Mouse (Mus musculus): ENCODE results near the gene Sema4b. TPM values are rescaled to one million over a fixed set of nuclear protein-coding genes. Genes with fewer than 3 reads are reported as not detected.

Sema4b gene
- polyA plus RNA-seq (2015; fragmentation: Nextera tagmentation; extraction: Ambion mirVana), result 11.7 and 13.5 TPM in 2 replicates

DNA sequence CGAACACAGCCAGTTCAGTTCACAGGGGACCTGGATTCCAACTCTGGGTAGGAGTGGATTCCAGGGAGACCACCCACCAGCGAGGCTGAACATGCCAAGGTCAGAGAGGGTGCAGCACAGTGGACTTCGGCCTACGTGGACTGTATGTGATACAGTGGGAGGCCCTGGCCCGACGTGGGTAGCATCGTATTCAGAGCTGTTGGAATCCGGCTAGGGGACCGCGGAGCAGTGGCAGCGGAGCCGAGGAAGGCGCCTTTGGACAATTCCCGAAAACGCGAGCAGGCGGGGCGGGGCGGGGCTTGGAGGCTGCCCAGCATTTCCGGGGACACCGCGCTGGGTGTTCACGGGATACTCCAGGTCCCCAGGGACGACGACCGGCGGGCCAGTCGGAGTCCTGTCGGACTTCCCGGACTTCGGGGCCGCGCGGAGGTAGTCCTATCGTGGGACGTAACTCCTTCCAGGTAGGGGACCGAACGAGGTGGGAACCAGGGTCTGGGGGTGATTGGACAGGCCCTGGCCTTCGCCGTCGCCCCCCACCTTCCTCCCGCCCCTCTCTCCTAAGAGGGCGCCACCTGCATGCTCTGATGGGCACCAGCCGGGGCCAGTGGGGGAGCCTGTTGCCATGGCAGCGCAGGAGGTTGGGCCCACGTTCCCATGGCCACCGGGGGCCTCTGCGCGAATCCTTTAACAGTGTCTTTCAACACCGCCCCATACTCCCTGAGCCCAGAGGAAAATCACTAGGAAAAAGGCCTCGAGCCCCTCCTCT lies at the start of gene Sema4b:
TSS of gene Sema4b (plus strand) at position 311 of the 766 bp plus-strand sequence.
- Histone ChIP-seq H3K4me3 (ENCODE audit: low read depth, low read length) (peak within 1 kb of the TSS; percentile 73), H3K4me2 (ENCODE audit: low read depth, low read length) (peak within 1 kb of the TSS; percentile 93), H3K27me3 (ENCODE audit: insufficient read depth, low read length) (no peaks in the 10 kb centered on the region), H3K9ac (replicated peaks) (peak within 1 kb of the TSS; percentile 64), H3K27ac (ENCODE audit: low read depth) (peak within 1 kb of the TSS; percentile 83), H3K4me1 (ENCODE audit: insufficient read depth) (peaks cover 59% of the 10 kb centered on the region), H3K9me3 (ENCODE audit: low read length) (no peaks in the 10 kb centered on the region), H3K36me3 (replicated peaks; ENCODE audit: insufficient read depth, low read length) (no peaks in the 10 kb centered on the region)
- DNase-seq (peak; percentile 89), ATAC-seq (peak; percentile 86)
- TF ChIP-seq EP300 (IDR thresholded peaks at IDR 0.05; ENCODE audit: low read depth), result no peak
- peak; percentile 54 for TF ChIP-seq CTCF (IDR thresholded peaks at IDR 0.05; ENCODE audit: low read depth)
- 4% methylated on average over 49 of the region's 51 CpGs for WGBS (ENCODE audit: insufficient replicate concordance)

- TF ChIP-seq CTCF (IDR thresholded peaks at IDR 0.05; ENCODE audit: low read depth) (no peak), EP300 (IDR thresholded peaks at IDR 0.05; ENCODE audit: low read depth) (no peak)
- Histone ChIP-seq H3K9ac (replicated peaks) (no peak overlapping the region), H3K4me3 (ENCODE audit: low read depth, low read length) (no peak overlapping the region), H3K27ac (ENCODE audit: low read depth) (no peak overlapping the region), H3K4me2 (ENCODE audit: low read depth, low read length) (no peak overlapping the region), H3K27me3 (ENCODE audit: insufficient read depth, low read length) (no peaks in the 10 kb centered on the region), H3K9me3 (ENCODE audit: low read length) (peaks cover 13% of the 10 kb centered on the region), H3K36me3 (replicated peaks; ENCODE audit: insufficient read depth, low read length) (no peaks in the 10 kb centered on the region), H3K4me1 (ENCODE audit: insufficient read depth) (peaks cover 24% of the 10 kb centered on the region)
- no peak for ATAC-seq
- 88% methylated on average over 1 of the region's 1 CpGs for WGBS (ENCODE audit: insufficient replicate concordance)
- no peak for DNase-seq
Measured at GRCm38 (mm10) chr7:80138375-80138774, 48.3 kb upstream of the Sema4b start.

DNA sequence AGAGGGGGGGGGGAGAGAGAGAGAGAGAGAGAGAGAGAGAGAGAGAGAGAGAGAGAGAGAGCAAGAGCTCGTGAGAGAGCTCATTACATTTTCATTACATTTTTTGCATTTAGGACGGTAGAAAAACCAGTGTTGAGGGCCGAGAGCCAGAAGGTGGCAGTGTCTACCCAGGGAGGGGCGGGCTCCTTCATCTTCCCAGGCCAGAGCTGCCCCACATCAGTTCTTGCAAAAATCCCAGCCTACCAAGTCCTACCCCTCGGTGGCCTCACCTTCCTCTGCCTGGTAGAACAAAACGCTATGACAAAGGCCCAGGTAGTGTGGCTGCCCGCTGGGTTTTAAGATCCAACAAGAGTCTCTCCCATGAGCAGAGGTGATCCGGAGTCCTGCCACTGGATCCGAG lies 45.8 kb upstream of the Sema4b start:
- H3K27ac ChIP-seq (ENCODE audit: low read depth), result no peak overlapping the region
- peaks cover 31% of the 10 kb centered on the region for H3K4me1 ChIP-seq (ENCODE audit: insufficient read depth)
- TF ChIP-seq CTCF (IDR thresholded peaks at IDR 0.05; ENCODE audit: low read depth), result peak; percentile 94
- no peak for TF ChIP-seq EP300 (IDR thresholded peaks at IDR 0.05; ENCODE audit: low read depth)
- no peak overlapping the region for H3K4me3 ChIP-seq (ENCODE audit: low read depth, low read length)
- H3K9ac ChIP-seq (replicated peaks), result no peak overlapping the region
- WGBS (ENCODE audit: insufficient replicate concordance), result 17% methylated on average over 9 of the region's 9 CpGs
- no peak overlapping the region for H3K4me2 ChIP-seq (ENCODE audit: low read depth, low read length)
- H3K27me3 ChIP-seq (ENCODE audit: insufficient read depth, low read length), result no peaks in the 10 kb centered on the region
- peak; percentile 86 for DNase-seq
- ATAC-seq, result peak; percentile 49
- H3K9me3 ChIP-seq (ENCODE audit: low read length), result peaks cover 13% of the 10 kb centered on the region
- no peaks in the 10 kb centered on the region for H3K36me3 ChIP-seq (replicated peaks; ENCODE audit: insufficient read depth, low read length)

DNA sequence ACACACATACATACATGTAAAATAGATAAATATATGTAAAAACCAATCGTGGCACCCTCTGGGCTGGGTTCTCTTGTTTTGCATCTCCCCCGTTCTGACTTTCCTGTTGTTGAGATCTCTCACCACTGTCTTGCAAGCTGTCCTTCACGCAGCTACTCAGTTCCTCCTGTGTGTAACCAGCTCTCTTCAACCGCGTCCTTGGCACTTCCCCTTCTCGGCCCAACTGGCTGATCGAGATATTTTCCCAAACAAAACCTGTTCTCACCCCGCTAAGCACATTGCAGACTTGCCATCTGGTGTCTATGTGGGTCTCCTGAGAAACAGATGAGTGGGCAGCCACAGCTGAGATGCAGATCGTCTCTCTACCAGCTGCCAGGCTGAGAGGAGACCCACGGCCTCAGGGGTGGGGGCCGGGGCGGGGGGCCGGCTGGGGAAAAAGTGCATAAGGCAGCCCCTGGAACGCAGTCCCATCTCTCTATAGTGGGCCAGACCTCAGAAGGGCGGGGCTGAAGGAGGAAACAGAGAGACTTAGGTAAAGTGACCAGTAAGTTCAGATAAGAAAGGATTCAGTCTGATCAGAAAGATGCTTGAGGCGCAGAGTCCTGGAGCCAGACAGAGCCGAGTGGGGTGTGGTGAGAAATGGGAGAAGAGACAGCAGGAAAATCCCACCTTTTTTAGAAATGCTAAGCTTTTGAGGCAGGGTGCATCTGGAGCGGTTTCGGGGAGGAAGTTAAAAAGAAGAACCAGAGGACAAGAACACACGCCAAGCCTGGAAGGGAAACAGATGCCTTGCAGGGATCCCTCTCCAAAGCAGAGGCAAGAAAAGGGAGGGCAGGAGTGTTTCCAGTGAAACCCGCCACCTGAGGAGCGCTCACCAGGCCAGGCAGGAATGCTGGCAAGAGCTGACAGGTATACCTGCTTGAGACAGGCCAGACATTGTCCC lies 43.0 kb upstream of the Sema4b start:
- H3K9ac ChIP-seq (replicated peaks), result peak overlapping the region; percentile 60
- ATAC-seq, result peak; percentile 42

GRCm38 (mm10) chr7:80144695-80145094 lies 41.9 kb upstream of the Sema4b start:
- no peaks in the 10 kb centered on the region for H3K9me3 ChIP-seq (ENCODE audit: low read length)
- H3K4me3 ChIP-seq (ENCODE audit: low read depth, low read length), result no peak overlapping the region
- WGBS (ENCODE audit: insufficient replicate concordance), result 75% methylated on average over 7 of the region's 7 CpGs
- 0 out of 2 replicates have a peak overlapping the region, but pooled peaks have one; percentile 18 for H3K9ac ChIP-seq (replicated peaks)
- peak overlapping the region; percentile 97 for H3K27ac ChIP-seq (ENCODE audit: low read depth)
- no peaks in the 10 kb centered on the region for H3K27me3 ChIP-seq (ENCODE audit: insufficient read depth, low read length)
- H3K36me3 ChIP-seq (replicated peaks; ENCODE audit: insufficient read depth, low read length), result no peaks in the 10 kb centered on the region
- no peak for TF ChIP-seq CTCF (IDR thresholded peaks at IDR 0.05; ENCODE audit: low read depth)
- H3K4me2 ChIP-seq (ENCODE audit: low read depth, low read length), result peak overlapping the region; percentile 62; the same call in 1 of the 2 replicates
- ATAC-seq, result no peak
- peaks cover 48% of the 10 kb centered on the region for H3K4me1 ChIP-seq (ENCODE audit: insufficient read depth)
- DNase-seq, result no peak

More for the DNA sequence above, 43.0 kb upstream of the Sema4b start:
- no peaks in the 10 kb centered on the region for H3K36me3 ChIP-seq (replicated peaks; ENCODE audit: insufficient read depth, low read length)
- peak; percentile 70 for DNase-seq
- TF ChIP-seq CTCF (IDR thresholded peaks at IDR 0.05; ENCODE audit: low read depth) (no peak), EP300 (IDR thresholded peaks at IDR 0.05; ENCODE audit: low read depth) (no peak)
- peak overlapping the region; percentile 17 for H3K4me3 ChIP-seq (ENCODE audit: low read depth, low read length)
- H3K27ac ChIP-seq (ENCODE audit: low read depth), result peak overlapping the region; percentile 97
- H3K4me1 ChIP-seq (ENCODE audit: insufficient read depth), result peaks cover 48% of the 10 kb centered on the region
- 19% methylated on average over 22 of the region's 22 CpGs for WGBS (ENCODE audit: insufficient replicate concordance)
- H3K4me2 ChIP-seq (ENCODE audit: low read depth, low read length), result peak overlapping the region; percentile 62
- no peaks in the 10 kb centered on the region for H3K27me3 ChIP-seq (ENCODE audit: insufficient read depth, low read length)
- no peaks in the 10 kb centered on the region for H3K9me3 ChIP-seq (ENCODE audit: low read length)

DNA sequence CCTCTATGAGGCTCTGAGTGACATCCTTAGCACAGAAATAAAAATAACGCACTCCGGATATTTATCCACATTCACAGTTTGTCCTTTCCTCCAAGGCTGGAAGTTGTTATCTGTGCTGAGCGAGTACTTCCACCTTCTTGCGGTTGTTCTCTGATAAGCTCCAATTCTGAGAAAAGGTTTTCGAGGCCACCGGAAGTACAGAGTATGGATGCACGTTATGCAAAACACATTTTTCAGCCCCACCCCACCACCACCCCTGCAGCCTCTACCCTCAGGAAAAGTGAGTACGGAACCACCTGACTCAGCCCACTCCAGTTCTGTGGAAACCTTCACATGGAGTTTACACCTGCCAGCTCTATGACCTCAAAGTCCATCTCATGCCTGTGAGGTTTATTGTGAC lies 40.6 kb upstream of the Sema4b start:
- no peaks in the 10 kb centered on the region for H3K36me3 ChIP-seq (replicated peaks; ENCODE audit: insufficient read depth, low read length)
- no peak overlapping the region for H3K9ac ChIP-seq (replicated peaks)
- peak overlapping the region; percentile 97 for H3K27ac ChIP-seq (ENCODE audit: low read depth)
- DNase-seq (peak; percentile 65), ATAC-seq (peak; percentile 90)
- 37% methylated on average over 8 of the region's 8 CpGs for WGBS (ENCODE audit: insufficient replicate concordance)
- H3K27me3 ChIP-seq (ENCODE audit: insufficient read depth, low read length), result no peaks in the 10 kb centered on the region
- TF ChIP-seq EP300 (IDR thresholded peaks at IDR 0.05; ENCODE audit: low read depth) (peak; percentile 98), CTCF (IDR thresholded peaks at IDR 0.05; ENCODE audit: low read depth) (no peak)
- H3K4me2 ChIP-seq (ENCODE audit: low read depth, low read length), result peak overlapping the region; percentile 8; the same call in 1 of the 2 replicates
- H3K4me1 ChIP-seq (ENCODE audit: insufficient read depth), result peaks cover 46% of the 10 kb centered on the region
- no peaks in the 10 kb centered on the region for H3K9me3 ChIP-seq (ENCODE audit: low read length)
- H3K4me3 ChIP-seq (ENCODE audit: low read depth, low read length), result no peak overlapping the region

Data from liver, postnatal 0 days (tissue).